Mouse (Mus musculus): Measurements from ENCODE around the gene Gm42906. TPM values are rescaled to one million over a fixed set of nuclear protein-coding genes. Genes with fewer than 3 reads are reported as not detected.

The Gm42906 gene
- total and polyA plus RNA-seq, 3 experiments: not detected

GRCm38 (mm10) chr5:151236411-151236810 is 191.6 kb downstream of the Gm42906 start:
- Histone ChIP-seq H3K9ac (ENCODE audit: insufficient read depth, low read depth) (no peak overlapping the region), H3K9me3 (replicated peaks; ENCODE audit: low read length) (no peaks in the 10 kb centered on the region), H3K4me1 (ENCODE audit: control insufficient read depth in 1 of 2, insufficient read depth in 2 of 2) (no peaks in the 10 kb centered on the region), H3K36me3 (replicated peaks in 1 of 2; ENCODE audit: control insufficient read depth in 1 of 2, insufficient read depth in 1 of 2, low read length in 1 of 2) (no peaks in the 10 kb centered on the region), H3K4me2 (ENCODE audit: insufficient read depth, low read depth, poor library complexity, severe bottlenecking) (no peak overlapping the region), H3K4me3 (replicated peaks in 1 of 3; ENCODE audit: low read depth in 2 of 3, low read length in 2 of 3, poor library complexity in 1 of 3) (no peak overlapping the region), H3K27me3 (replicated peaks) (no peaks in the 10 kb centered on the region), H3K79me2 (replicated peaks; ENCODE audit: control insufficient read depth, extremely low read depth, insufficient read depth, poor library complexity, severe bottlenecking) (no peaks in the 10 kb centered on the region), H3K27ac (ENCODE audit: insufficient read depth, low read depth) (no peak overlapping the region)
- TF ChIP-seq ETS1 (conservative IDR thresholded peaks at IDR 0.05; ENCODE audit: low read depth, low read length) (no peak), NELFE (IDR thresholded peaks at IDR 0.05; ENCODE audit: low read depth, low read length) (no peak), MAFK (IDR thresholded peaks at IDR 0.05; ENCODE audit: insufficient replicate concordance, low read length) (no peak), SIN3A (IDR thresholded peaks at IDR 0.05; ENCODE audit: low read length) (no peak), EP300 (IDR thresholded peaks at IDR 0.05; ENCODE audit: low read length) (no peak), USF1 (IDR thresholded peaks at IDR 0.05; ENCODE audit: low read depth, low read length) (no peak), MAX (IDR thresholded peaks at IDR 0.05; ENCODE audit: low read length) (no peak), NRF1 (IDR thresholded peaks at IDR 0.05; ENCODE audit: low read depth, low read length) (no peak), CHD1 (IDR thresholded peaks at IDR 0.05; ENCODE audit: low read depth, low read length) (no peak), E2F4 (IDR thresholded peaks at IDR 0.05; ENCODE audit: insufficient replicate concordance, low read depth, low read length) (no peak), RCOR1 (conservative IDR thresholded peaks at IDR 0.05; ENCODE audit: low read depth, low read length) (no peak), ZNF384 (IDR thresholded peaks at IDR 0.05; ENCODE audit: low read depth, low read length) (no peak), ZC3H11A (IDR thresholded peaks at IDR 0.05; ENCODE audit: low read depth, low read length) (no peak), MAZ (IDR thresholded peaks at IDR 0.05; ENCODE audit: low read depth, low read length) (no peak), POLR2A (IDR thresholded peaks at IDR 0.05; ENCODE audit: low read depth, low read length) (no peak)
- in situ Hi-C loops (cut with MboI; ENCODE audit: low pct_ligation_motif_present, low pct_unique_long_range_greater_than_20kb, low sequenced_read_pairs): no loop called here
- no peak for DNase-seq (ENCODE audit: extremely low read depth)
- dilution Hi-C loops (cut with MboI; ENCODE audit: extremely low pct_ligation_motif_present, extremely low pct_unique_long_range_greater_than_20kb, low sequenced_read_pairs): no loop called here

GRCm38 (mm10) chr5:151233400-151234031 is 194.4 kb downstream of the Gm42906 start, which contains the start of gene Stard13:
Gene Stard13 (minus strand): TSS chr5:151233836.
- Histone ChIP-seq H3K4me1 (ENCODE audit: control insufficient read depth in 1 of 2, insufficient read depth in 2 of 2) (no peaks in the 10 kb centered on the region), H3K27me3 (replicated peaks) (no peaks in the 10 kb centered on the region), H3K79me2 (replicated peaks; ENCODE audit: control insufficient read depth, extremely low read depth, insufficient read depth, poor library complexity, severe bottlenecking) (no peaks in the 10 kb centered on the region), H3K9me3 (replicated peaks; ENCODE audit: low read length) (no peaks in the 10 kb centered on the region), H3K9ac (ENCODE audit: insufficient read depth, low read depth) (no peak within 1 kb of the TSS), H3K27ac (ENCODE audit: insufficient read depth, low read depth) (no peak within 1 kb of the TSS), H3K4me2 (ENCODE audit: insufficient read depth, low read depth, poor library complexity, severe bottlenecking) (no peak within 1 kb of the TSS), H3K4me3 (replicated peaks in 1 of 3; ENCODE audit: low read depth in 2 of 3, low read length in 2 of 3, poor library complexity in 1 of 3) (no peak within 1 kb of the TSS), H3K36me3 (replicated peaks in 1 of 2; ENCODE audit: control insufficient read depth in 1 of 2, insufficient read depth in 1 of 2, low read length in 1 of 2) (no peaks in the 10 kb centered on the region)
- in situ Hi-C loops (cut with MboI; ENCODE audit: low pct_ligation_motif_present, low pct_unique_long_range_greater_than_20kb, low sequenced_read_pairs) (no loop called here), dilution Hi-C loops (cut with MboI; ENCODE audit: extremely low pct_ligation_motif_present, extremely low pct_unique_long_range_greater_than_20kb, low sequenced_read_pairs) (no loop called here)
- no peak for TF ChIP-seq MAZ (IDR thresholded peaks at IDR 0.05; ENCODE audit: low read depth, low read length)
- DNase-seq (ENCODE audit: extremely low read depth): no peak
